Mouse (Mus musculus) fat pad, adult 2 months (tissue): Measurements from ENCODE around the gene Aldh1l2.
A peak's percentile ranks its signal among the peaks of the same experiment; 100 is the strongest.
"Not testable (repeated sequence)": the region's sequence is repeated elsewhere in the genome, so short reads cannot be mapped to it uniquely, and the experiment has no call there.

Experiments used
- DNase-seq: peaks from one replicate; pipeline ENCODE4 v3.0.0-alpha.2; 2011; ENCODE audit warnings: low read depth, low spot score; ENCODE audit errors: extremely low read depth

Aldh1l2 gene

DNA sequence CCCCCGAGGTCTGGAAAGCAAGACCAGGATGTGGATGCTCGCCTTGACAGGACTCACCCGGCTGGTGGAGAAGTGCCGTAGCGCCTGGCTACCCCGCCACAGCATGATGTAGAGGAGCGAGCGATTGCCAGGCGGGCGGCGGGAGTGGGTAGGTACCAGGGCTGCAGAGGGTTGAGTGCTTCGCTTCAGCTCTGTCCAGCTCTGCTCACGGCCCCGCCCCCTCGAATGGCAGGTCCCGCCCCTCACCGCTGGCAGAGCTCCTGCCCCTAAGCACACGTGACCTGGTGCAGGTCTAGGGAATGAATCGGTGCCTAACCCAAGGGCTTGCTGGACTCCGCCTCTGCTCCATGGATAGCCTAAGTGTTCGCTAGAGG is at the start of gene Aldh1l2:
Gene Aldh1l2 (minus strand): TSS at position 231 of the 374 bp plus-strand sequence.
- no peak for DNase-seq

GRCm38 (mm10) chr10:83565449-83566441 is 31.8 kb upstream of the Aldh1l2 start:
- DNase-seq, result peak; percentile 56

DNA sequence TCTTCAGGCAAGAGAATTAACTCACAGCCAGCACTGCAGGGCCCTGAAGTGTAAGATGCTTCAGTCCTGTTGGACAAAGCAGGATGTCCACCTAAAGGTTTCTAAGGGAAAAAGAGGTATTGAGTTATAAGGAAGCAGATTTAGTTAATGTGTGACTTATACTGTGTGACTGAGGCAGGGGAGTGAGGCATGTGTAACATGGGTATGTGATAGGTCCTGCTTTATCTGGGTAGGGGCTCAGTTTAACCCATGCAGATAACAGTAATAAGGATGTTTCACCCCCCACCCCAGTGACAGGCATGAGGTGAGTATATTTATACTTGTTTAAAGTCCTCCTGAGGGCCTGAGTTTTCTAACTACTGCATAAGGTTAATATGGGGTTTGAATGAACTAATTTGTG is 29.1 kb upstream of the Aldh1l2 start:
- DNase-seq, result no peak

- DNase-seq, result no peak
These were observed 11.4 kb upstream of the Aldh1l2 start for GRCm38 (mm10) chr10:83545341-83545740.

DNA sequence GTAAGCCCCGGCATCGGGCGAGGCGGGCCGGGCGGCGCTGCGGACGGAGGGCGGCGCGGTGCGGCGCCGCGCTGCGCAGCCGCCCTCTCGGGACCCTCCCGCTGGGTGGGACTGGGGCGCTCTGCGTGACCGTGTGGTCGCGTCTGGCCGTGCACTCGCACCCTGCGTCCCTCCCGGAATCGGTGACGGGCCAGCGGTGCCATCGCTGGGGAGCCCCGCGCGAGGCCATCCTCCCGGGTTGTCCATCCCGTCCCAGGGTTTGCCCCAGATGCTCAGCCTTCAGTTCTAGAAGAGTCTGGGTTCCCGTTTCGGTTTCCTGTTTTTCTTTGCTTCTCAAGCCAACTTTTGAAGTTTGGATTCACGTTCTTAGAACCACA is 10.2 kb upstream of the Aldh1l2 start:
- DNase-seq, result no peak

GRCm38 (mm10) chr10:83543439-83544102 is 9.6 kb upstream of the Aldh1l2 start, which contains the start of gene Washc4:
Gene Washc4 (plus strand): TSS chr10:83543752.
- no peak for DNase-seq

- no peak for DNase-seq
These were observed 8.3 kb upstream of the Aldh1l2 start for GRCm38 (mm10) chr10:83542241-83542640.

GRCm38 (mm10) chr10:83540092-83540491 is 6.2 kb upstream of the Aldh1l2 start:
- DNase-seq, result no peak

DNA sequence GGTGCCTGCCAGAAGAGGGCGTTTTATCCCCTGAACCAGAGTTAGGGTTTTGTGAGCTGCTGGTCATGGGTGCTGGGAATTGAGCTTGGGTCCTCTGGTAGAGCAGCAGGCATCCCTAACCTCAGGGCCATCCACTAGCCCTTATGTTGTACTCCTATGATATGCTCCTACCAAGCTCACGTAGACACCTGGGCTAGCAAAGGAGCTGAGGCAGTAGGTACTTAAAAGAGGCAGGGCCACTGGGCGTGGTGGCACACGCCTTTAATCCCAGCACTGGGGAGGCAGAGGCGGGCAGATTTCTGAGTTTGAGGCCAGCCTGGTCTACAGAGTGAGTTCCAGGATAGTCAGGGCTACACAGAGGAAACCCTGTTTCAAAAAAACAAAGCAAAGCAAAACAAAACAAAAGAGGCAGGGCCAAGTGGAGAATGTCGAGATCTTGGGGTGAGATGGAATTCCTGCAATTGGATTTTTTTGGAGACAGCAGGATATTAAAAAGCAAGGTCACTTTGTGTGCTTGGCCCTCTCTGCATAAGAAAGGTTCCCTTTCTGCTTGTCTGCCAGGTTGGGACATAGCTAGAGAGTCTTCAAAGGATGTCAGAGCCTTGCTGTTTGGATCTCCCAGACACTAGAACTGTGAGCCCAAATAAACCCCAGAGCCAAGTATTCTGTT is 5.5 kb upstream of the Aldh1l2 start:
- DNase-seq, result no peak

- no peak for DNase-seq
These were observed 2.5 kb upstream of the Aldh1l2 start for GRCm38 (mm10) chr10:83536436-83536835.

GRCm38 (mm10) chr10:83533258-83533909 is 556 bp downstream of the Aldh1l2 start:
- DNase-seq, result peak; percentile 62

DNA sequence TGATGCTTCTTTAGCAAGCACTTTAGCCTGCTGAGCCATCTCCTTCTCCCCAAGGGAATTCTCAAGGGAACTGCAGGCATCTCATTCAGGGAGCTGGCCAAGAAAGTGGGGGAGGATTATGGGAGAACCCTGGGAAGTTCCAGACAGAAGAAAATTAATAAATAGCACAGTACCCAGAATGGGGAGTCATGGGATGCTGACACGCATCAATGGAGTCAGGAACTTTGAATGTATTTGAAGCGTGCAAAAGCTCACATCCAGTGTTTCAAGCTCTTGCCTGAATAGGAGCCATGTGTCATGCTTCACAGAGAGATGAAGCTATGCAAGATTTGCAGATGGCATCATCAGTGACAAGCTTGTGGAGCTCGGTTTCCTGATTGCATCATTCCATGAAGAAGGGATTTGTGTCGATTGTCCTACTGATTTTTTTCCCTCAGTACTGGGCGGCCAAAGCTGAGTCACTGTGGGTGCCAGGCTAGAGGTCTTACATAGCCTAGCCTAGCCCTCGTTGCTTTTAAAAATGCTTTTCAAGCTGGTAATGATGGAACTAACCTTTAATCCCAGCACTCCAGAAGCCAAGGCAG is 3.5 kb downstream of the Aldh1l2 start:
- DNase-seq, result no peak

GRCm38 (mm10) chr10:83524238-83524637 is 9.7 kb downstream of the Aldh1l2 start:
- DNase-seq, result not testable (repeated sequence)

GRCm38 (mm10) chr10:83520990-83521389 is 12.9 kb downstream of the Aldh1l2 start:
- DNase-seq, result no peak

GRCm38 (mm10) chr10:83513736-83514135 is 20.2 kb downstream of the Aldh1l2 start:
- DNase-seq, result no peak

DNA sequence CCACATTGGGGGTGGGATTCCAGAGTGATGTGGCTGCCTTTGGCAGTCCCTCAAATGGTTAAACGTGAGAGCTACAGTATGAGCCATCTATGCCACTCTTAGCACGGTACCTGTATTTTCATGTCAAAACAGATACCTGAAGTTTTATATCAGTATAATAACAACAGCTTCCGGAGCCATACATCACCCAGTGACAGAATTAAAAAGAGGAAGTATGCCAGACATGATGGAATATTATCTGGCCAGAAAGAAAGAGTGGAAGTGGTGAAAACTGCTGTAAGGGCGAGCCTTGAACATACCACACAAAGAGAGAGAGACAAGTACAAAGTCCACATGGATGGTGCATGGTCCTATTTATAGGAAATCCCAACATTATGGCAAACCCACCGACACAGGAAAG is 22.6 kb downstream of the Aldh1l2 start:
- DNase-seq, result no peak

GRCm38 (mm10) chr10:83508962-83509660 is 24.8 kb downstream of the Aldh1l2 start:
- no peak for DNase-seq

- no peak for DNase-seq
These were observed 36.6 kb downstream of the Aldh1l2 start for GRCm38 (mm10) chr10:83497321-83497720.

GRCm38 (mm10) chr10:83490506-83490905 is 43.4 kb downstream of the Aldh1l2 start:
- DNase-seq, result no peak

DNA sequence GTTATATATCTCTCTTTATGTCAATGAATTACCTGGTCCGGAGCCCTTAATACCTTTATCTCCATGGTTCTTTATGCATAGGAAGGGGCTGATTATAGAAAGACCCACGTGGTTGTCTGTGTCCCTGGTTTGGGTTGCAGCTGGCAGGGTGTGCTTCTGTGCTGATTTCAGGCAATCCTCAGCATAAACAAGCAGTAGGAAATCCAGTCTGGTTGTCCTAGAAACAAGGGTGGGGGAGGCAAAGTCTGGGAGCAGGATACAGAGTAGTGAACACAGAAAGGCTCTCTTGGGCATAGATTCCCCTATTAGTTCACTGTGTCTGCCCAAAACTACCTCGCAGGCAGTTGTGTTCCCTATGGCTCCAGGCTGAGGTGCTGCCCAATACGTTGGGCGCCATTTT is 56.7 kb downstream of the Aldh1l2 start:
- no peak for DNase-seq
